ENCODE assay signal across 23 mouse cellular contexts in genomic region chr7:137084651-137085050, GRCm38 (mm10).
DNase-seq lines count a peak whose midpoint lies in the region; ATAC-seq and TF ChIP-seq lines count a peak whose summit lies in the region.
"Had no signal": no experiment of that assay in that cellular context is flagged by ENCODE, and none has a peak within 500 bp of the region (broad histone marks: within the 10 kb centered on the region; RNA-seq: fewer than 3 reads in every experiment).

No protein-coding gene starts in this region.

- peak; percentile 19 for DNase-seq in forebrain, embryonic 11.5 days (ENCODE audit: low spot score)
- no peak for DNase-seq in forebrain, embryonic 10.5 days (ENCODE audit: extremely low spot score, low spot score)
- peak; percentile 57 for DNase-seq in kidney, adult 2 months
- peak; percentile 5 to 44 for DNase-seq in kidney, postnatal 25 days
- no peak for DNase-seq in kidney, postnatal 14 days
- DNase-seq in midbrain, embryonic 10.5 days (ENCODE audit: low spot score) = no peak
- DNase-seq: adrenal gland, adult 8-10 months; adrenal gland, postnatal 36 days; cerebellum, adult 18-20 months; cerebellum, adult 9-10 months; cerebellum, postnatal 14 days; gastrocnemius, postnatal 25 days; heart, adult 18-20 months; heart, postnatal 10 days; heart, postnatal 36 days had no signal

- H3K9me3 ChIP-seq in forebrain, embryonic 11.5 days (ENCODE audit: control insufficient read depth, low read length) = no peaks in the 10 kb centered on the region
- H3K9me3 ChIP-seq in forebrain, embryonic 10.5 days = no peaks in the 10 kb centered on the region
- no peaks in the 10 kb centered on the region for H3K9me3 ChIP-seq in kidney, embryonic 14.5 days (ENCODE audit: control insufficient read depth, low read length)
- H3K9me3 ChIP-seq in midbrain, embryonic 10.5 days (replicated peaks) = no peaks in the 10 kb centered on the region
- H3K9me3 ChIP-seq: forebrain, embryonic 12.5 days; forebrain, embryonic 15.5 days; heart, embryonic 12.5 days; heart, embryonic 15.5 days; hindbrain, embryonic 10.5 days; hindbrain, embryonic 13.5 days had no signal

- H3K4me1 ChIP-seq in forebrain, embryonic 11.5 days (replicated peaks; ENCODE audit: control insufficient read depth, insufficient read depth, low read length) = peaks cover 3% of the 10 kb centered on the region; the same call in 1 of the 2 replicates
- H3K4me1 ChIP-seq in forebrain, embryonic 10.5 days = peaks cover 16% of the 10 kb centered on the region
- no peaks in the 10 kb centered on the region for H3K4me1 ChIP-seq in kidney, adult 2 months (ENCODE audit: control insufficient read depth, insufficient read depth, low read length)
- H3K4me1 ChIP-seq in kidney, embryonic 14.5 days (ENCODE audit: control insufficient read depth, insufficient read depth, low read length) = peaks cover 18% of the 10 kb centered on the region
- peaks cover 15% of the 10 kb centered on the region for H3K4me1 ChIP-seq in midbrain, embryonic 10.5 days

- no peak overlapping the region for H3K9ac ChIP-seq in forebrain, embryonic 11.5 days (ENCODE audit: low read length)
- no peak overlapping the region for H3K9ac ChIP-seq in kidney, embryonic 14.5 days (ENCODE audit: low read depth, low read length)
- H3K9ac ChIP-seq: forebrain, embryonic 12.5 days; forebrain, embryonic 15.5 days; heart, embryonic 12.5 days; heart, embryonic 15.5 days; hindbrain, embryonic 13.5 days had no signal

- no peak overlapping the region for H3K27ac ChIP-seq in forebrain, embryonic 11.5 days (ENCODE audit: low read depth, low read length)
- no peak overlapping the region for H3K27ac ChIP-seq in forebrain, embryonic 10.5 days
- no peak overlapping the region for H3K27ac ChIP-seq in kidney, adult 2 months (ENCODE audit: insufficient read depth, low read depth, low read length)
- H3K27ac ChIP-seq in kidney, embryonic 14.5 days (ENCODE audit: low read depth, low read length) = no peak overlapping the region
- no peak overlapping the region for H3K27ac ChIP-seq in midbrain, embryonic 10.5 days (replicated peaks)
- H3K27ac ChIP-seq: forebrain, embryonic 12.5 days; forebrain, embryonic 15.5 days; heart, embryonic 15.5 days; hindbrain, embryonic 10.5 days; hindbrain, embryonic 13.5 days had no signal

- TF ChIP-seq CTCF in kidney, adult 2 months (conservative IDR thresholded peaks at IDR 0.05; ENCODE audit: insufficient read depth, insufficient read length, low read depth, low read length) = no peak

- TF ChIP-seq POLR2A in kidney, adult 2 months (IDR thresholded peaks at IDR 0.05; ENCODE audit: low read depth, low read length) = no peak

- H3K4me2 ChIP-seq in forebrain, embryonic 11.5 days (ENCODE audit: low read depth, low read length, severe bottlenecking) = no peak overlapping the region
- H3K4me2 ChIP-seq in kidney, embryonic 14.5 days (replicated peaks; ENCODE audit: low read depth, low read length) = no peak overlapping the region
- H3K4me2 ChIP-seq: forebrain, embryonic 12.5 days; forebrain, embryonic 15.5 days; heart, embryonic 12.5 days; heart, embryonic 15.5 days; hindbrain, embryonic 13.5 days had no signal

- ATAC-seq in forebrain, embryonic 11.5 days (replicated peaks; ENCODE audit: low FRiP score) = no peak
- ATAC-seq in kidney, embryonic 14.5 days (ENCODE audit: low FRiP score, low TSS enrichment) = no peak
- ATAC-seq: activated CD4-positive, CD25-positive, alpha-beta regulatory T cell, adult 4 months; forebrain, embryonic 15.5 days had no signal

- H3K27me3 ChIP-seq in forebrain, embryonic 11.5 days (ENCODE audit: control insufficient read depth, insufficient read depth, low read length) = no peaks in the 10 kb centered on the region
- peaks cover 6% of the 10 kb centered on the region for H3K27me3 ChIP-seq in forebrain, embryonic 10.5 days (ENCODE audit: poor library complexity, severe bottlenecking)
- no peaks in the 10 kb centered on the region for H3K27me3 ChIP-seq in kidney, adult 2 months (replicated peaks; ENCODE audit: control insufficient read depth, insufficient read depth, low read length)
- peaks cover 5% of the 10 kb centered on the region; the same call in 1 of the 2 replicates for H3K27me3 ChIP-seq in kidney, embryonic 14.5 days (ENCODE audit: control insufficient read depth, insufficient read depth, low read length)
- H3K27me3 ChIP-seq in midbrain, embryonic 10.5 days (ENCODE audit: low read depth, poor library complexity, severe bottlenecking) = no peaks in the 10 kb centered on the region
- H3K27me3 ChIP-seq: forebrain, embryonic 15.5 days; hindbrain, embryonic 13.5 days had no signal

- no peak overlapping the region for H3K4me3 ChIP-seq in forebrain, embryonic 11.5 days (ENCODE audit: low read depth, low read length)
- no peak overlapping the region for H3K4me3 ChIP-seq in forebrain, embryonic 10.5 days
- no peak overlapping the region for H3K4me3 ChIP-seq in kidney, adult 2 months (ENCODE audit: insufficient read depth, low read depth, low read length)
- H3K4me3 ChIP-seq in kidney, embryonic 14.5 days (ENCODE audit: low read length) = no peak overlapping the region
- H3K4me3 ChIP-seq in midbrain, embryonic 10.5 days = no peak overlapping the region
- H3K4me3 ChIP-seq: forebrain, embryonic 12.5 days; forebrain, embryonic 15.5 days; heart, embryonic 12.5 days; heart, embryonic 15.5 days; hindbrain, embryonic 10.5 days; hindbrain, embryonic 13.5 days had no signal

- 92% methylated on average over 7 of the region's 7 CpGs for WGBS in forebrain, embryonic 11.5 days
- WGBS in forebrain, embryonic 10.5 days = 96% methylated on average over 7 of the region's 7 CpGs
- WGBS in kidney, adult 2 months = 90% methylated on average over 7 of the region's 7 CpGs
- 86% methylated on average over 7 of the region's 7 CpGs for WGBS in kidney, embryonic 14.5 days
- 89% methylated on average over 7 of the region's 7 CpGs for WGBS in midbrain, embryonic 10.5 days

- H3K36me3 ChIP-seq in forebrain, embryonic 11.5 days (ENCODE audit: control insufficient read depth, insufficient read depth, low read length) = no peaks in the 10 kb centered on the region
- no peaks in the 10 kb centered on the region for H3K36me3 ChIP-seq in forebrain, embryonic 10.5 days (replicated peaks)
- H3K36me3 ChIP-seq in kidney, adult 2 months (ENCODE audit: control insufficient read depth, insufficient read depth, low read length) = no peaks in the 10 kb centered on the region
- H3K36me3 ChIP-seq in kidney, embryonic 14.5 days (ENCODE audit: control insufficient read depth, insufficient read depth, low read length) = no peaks in the 10 kb centered on the region
- no peaks in the 10 kb centered on the region for H3K36me3 ChIP-seq in midbrain, embryonic 10.5 days
- H3K36me3 ChIP-seq: forebrain, embryonic 12.5 days; forebrain, embryonic 15.5 days; heart, embryonic 12.5 days; heart, embryonic 15.5 days; hindbrain, embryonic 10.5 days; hindbrain, embryonic 13.5 days had no signal

Comparison
In these comparisons a context has a peak if more than half of its experiments do, and no peak if none do; other contexts are left out.
1. DNase-seq: peak in forebrain, embryonic 11.5 days (single experiment), kidney, adult 2 months (single experiment) and kidney, postnatal 25 days (2 of 2); none in forebrain, embryonic 10.5 days (single experiment), kidney, postnatal 14 days (single experiment) and midbrain, embryonic 10.5 days (single experiment).